ENCODE assay signal across 8 mouse cellular contexts in genomic region chr7:83631073-83631827, GRCm38 (mm10). TPM values are rescaled to one million over a fixed set of nuclear protein-coding genes. Genes with fewer than 3 reads are reported as not detected.
A peak's percentile ranks its signal among the peaks of the same experiment; 100 is the strongest.
DNase-seq lines count a peak whose midpoint lies in the region; ATAC-seq and TF ChIP-seq lines count a peak whose summit lies in the region.

No protein-coding gene starts in this region.

- peak; percentile 8 for ATAC-seq in kidney, postnatal 0 days (replicated peaks; ENCODE audit: low FRiP score, low read depth)
- ATAC-seq in hindbrain, embryonic 16.5 days: peak; percentile 81
- peak; percentile 81 for ATAC-seq in neural tube, embryonic 13.5 days (ENCODE audit: low read depth)
- ATAC-seq in granulocyte monocyte progenitor cell, adult 5-6 weeks (replicated peaks; ENCODE audit: poor library complexity, severe bottlenecking): no peak

- peak overlapping the region; percentile 87 for H3K4me2 ChIP-seq in kidney, postnatal 0 days (ENCODE audit: low read length)
- peak overlapping the region; percentile 56 for H3K4me2 ChIP-seq in hindbrain, embryonic 16.5 days (ENCODE audit: low read length)
- peak overlapping the region; percentile 63 for H3K4me2 ChIP-seq in neural tube, embryonic 13.5 days

- H3K9me3 ChIP-seq in kidney, postnatal 0 days (replicated peaks; ENCODE audit: low read length): no peaks in the 10 kb centered on the region
- H3K9me3 ChIP-seq in hindbrain, embryonic 16.5 days (ENCODE audit: control insufficient read depth, low read length): no peaks in the 10 kb centered on the region
- no peaks in the 10 kb centered on the region for H3K9me3 ChIP-seq in neural tube, embryonic 13.5 days

- 8% methylated on average over 11 of the region's 11 CpGs for WGBS in kidney, postnatal 0 days
- WGBS in hindbrain, embryonic 16.5 days: 14% methylated on average over 11 of the region's 11 CpGs
- WGBS in neural tube, embryonic 13.5 days: 13% methylated on average over 11 of the region's 11 CpGs

- H3K4me3 ChIP-seq in kidney, postnatal 0 days (replicated peaks; ENCODE audit: low read depth, low read length): peak overlapping the region; percentile 71
- peak overlapping the region; percentile 68 for H3K4me3 ChIP-seq in hindbrain, embryonic 16.5 days (ENCODE audit: low read length)
- H3K4me3 ChIP-seq in neural tube, embryonic 13.5 days: peak overlapping the region; percentile 52

- no peaks in the 10 kb centered on the region for H3K27me3 ChIP-seq in kidney, postnatal 0 days (ENCODE audit: insufficient read depth, low read length)
- H3K27me3 ChIP-seq in hindbrain, embryonic 16.5 days (replicated peaks; ENCODE audit: control insufficient read depth, insufficient read depth, low read length): no peaks in the 10 kb centered on the region
- no peaks in the 10 kb centered on the region for H3K27me3 ChIP-seq in neural tube, embryonic 13.5 days

- H3K27ac ChIP-seq in kidney, postnatal 0 days: peak overlapping the region; percentile 76
- peak overlapping the region; percentile 81 for H3K27ac ChIP-seq in hindbrain, embryonic 16.5 days (ENCODE audit: low read depth, low read length)
- H3K27ac ChIP-seq in neural tube, embryonic 13.5 days (replicated peaks): peak overlapping the region; percentile 47; the same call in 1 of the 2 replicates

- no peaks in the 10 kb centered on the region for H3K36me3 ChIP-seq in kidney, postnatal 0 days (ENCODE audit: insufficient read depth, low read length)
- H3K36me3 ChIP-seq in hindbrain, embryonic 16.5 days (ENCODE audit: control insufficient read depth, insufficient read depth, low read length): no peaks in the 10 kb centered on the region
- H3K36me3 ChIP-seq in neural tube, embryonic 13.5 days: no peaks in the 10 kb centered on the region

- peak overlapping the region; percentile 51; the same call in 1 of the 2 replicates for H3K9ac ChIP-seq in kidney, postnatal 0 days (ENCODE audit: low read depth, low read length)
- peak overlapping the region; percentile 77 for H3K9ac ChIP-seq in hindbrain, embryonic 16.5 days (ENCODE audit: low read depth, low read length)
- H3K9ac ChIP-seq in neural tube, embryonic 13.5 days: peak overlapping the region; percentile 65

- TF ChIP-seq CTCF in kidney, postnatal 0 days (IDR thresholded peaks at IDR 0.05; ENCODE audit: low read depth): peak; percentile 47

- DNase-seq in kidney, postnatal 0 days (ENCODE audit: low spot score): peak; percentile 52
- no peak for DNase-seq in kidney, postnatal 4 days
- peak; percentile 6 for DNase-seq in brain, embryonic 18.5 days (ENCODE audit: low read depth, low spot score)
- no peak for DNase-seq in left cerebral cortex, adult 18-20 months (ENCODE audit: low spot score in 2 of 2)
- DNase-seq in frontal cortex, postnatal 10 days (ENCODE audit: low spot score in 2 of 2): no peak

- peaks cover 15% of the 10 kb centered on the region for H3K4me1 ChIP-seq in kidney, postnatal 0 days (replicated peaks; ENCODE audit: insufficient read depth, low read length)
- H3K4me1 ChIP-seq in hindbrain, embryonic 16.5 days (ENCODE audit: control insufficient read depth, insufficient read depth, low read depth, low read length): peaks cover 11% of the 10 kb centered on the region; the same call in 1 of the 2 replicates
- H3K4me1 ChIP-seq in neural tube, embryonic 13.5 days (replicated peaks): peaks cover 24% of the 10 kb centered on the region

RNA-seq across cellular contexts. Expression of gene Stard5, which starts 0.5 kb away (rescaled TPM):
- 45.9 and 51.2 TPM in 2 replicates for polyA plus RNA-seq in kidney, postnatal 0 days (2015; fragmentation: Nextera tagmentation; extraction: Ambion mirVana)
- 6.6 and 7.3 TPM in 2 replicates for polyA plus RNA-seq in hindbrain, embryonic 16.5 days (2015; fragmentation: Nextera tagmentation; extraction: Ambion mirVana)
- 6.8 and 7.4 TPM in 2 replicates for polyA plus RNA-seq in neural tube, embryonic 13.5 days (2015; fragmentation: Nextera tagmentation; extraction: Ambion mirVana)
- total RNA-seq in left cerebral cortex, adult 18-20 months (2021): 1 to 10 TPM; 6.6 to 8.0 TPM
- 9.7 and 17.4 TPM in 2 replicates for total RNA-seq in granulocyte monocyte progenitor cell, adult 5-6 weeks (2014; fragmentation: Nextera tagmentation)
- total RNA-seq in granulocyte monocyte progenitor cell, adult 5-6 weeks (2017): 8.5 and 10.7 TPM in 2 replicates

RNA-seq across cellular contexts. Expression of gene Tmc3, which starts 46.5 kb away (rescaled TPM):
- polyA plus RNA-seq in kidney, postnatal 0 days (2015; fragmentation: Nextera tagmentation; extraction: Ambion mirVana): 1.9 and 2.3 TPM in 2 replicates
- 0.29 and 0.33 TPM in 2 replicates for polyA plus RNA-seq in hindbrain, embryonic 16.5 days (2015; fragmentation: Nextera tagmentation; extraction: Ambion mirVana)
- 0.59 and 0.64 TPM in 2 replicates for polyA plus RNA-seq in neural tube, embryonic 13.5 days (2015; fragmentation: Nextera tagmentation; extraction: Ambion mirVana)
- under 1 TPM; 0.12 to 0.14 TPM for total RNA-seq in left cerebral cortex, adult 18-20 months (2021)
- not detected in 2 replicates for total RNA-seq in granulocyte monocyte progenitor cell, adult 5-6 weeks (2014; fragmentation: Nextera tagmentation)
- total RNA-seq in granulocyte monocyte progenitor cell, adult 5-6 weeks (2017): 0.04 TPM in 1 of 2 replicates, not detected in the other

Comparison
In these comparisons a context has a peak if more than half of its experiments do, and no peak if none do; other contexts are left out.
1. DNase-seq: peak in kidney, postnatal 0 days (single experiment) and brain, embryonic 18.5 days (single experiment); none in kidney, postnatal 4 days (0 of 2), left cerebral cortex, adult 18-20 months (0 of 2) and frontal cortex, postnatal 10 days (0 of 2).
2. Peak in every context shown above with its lines, with median percentiles within 50 percentile points of each other: H3K27ac ChIP-seq, H3K4me2 ChIP-seq, H3K4me3 ChIP-seq and H3K9ac ChIP-seq.